Mouse (Mus musculus) forebrain, embryonic 12.5 days (tissue): ENCODE data around the gene Rnd3. TPM values are rescaled to one million over a fixed set of nuclear protein-coding genes. Genes with fewer than 3 reads are reported as not detected.

ENCODE experiments used
- ATAC-seq: fragments of 200-750 bp; cut with Nextera tagmentation; 2 replicates; pipeline ENCODE4 v1.8.0; 2017; ENCODE audit warnings: moderate TSS enrichment; ENCODE audit not compliant: low FRiP score
- H3K27ac ChIP-seq: fragments of 300-500 bp; sonication (generic); 2 replicates; pipeline ENCODE4 v1.5.1; 2016; ENCODE audit warnings: mild to moderate bottlenecking
- H3K27me3 ChIP-seq: fragments of 300-500 bp; sonication (generic); 2 replicates; pipeline ENCODE4 v1.6.1; 2016; ENCODE audit warnings: mild to moderate bottlenecking
- H3K36me3 ChIP-seq: fragments of 300-500 bp; sonication (generic); replicated peaks from 2 replicates; pipeline ENCODE4 v1.6.1; 2016; ENCODE audit warnings: mild to moderate bottlenecking
- H3K4me1 ChIP-seq: fragments of 300-500 bp; sonication (generic); 2 replicates; pipeline ENCODE4 v1.6.1; 2016
- H3K4me2 ChIP-seq: fragments of 300-500 bp; sonication (generic); 2 replicates; pipeline ENCODE4 v1.6.1; 2016; ENCODE audit warnings: mild to moderate bottlenecking, moderate library complexity
- H3K4me3 ChIP-seq: fragments of 300-500 bp; sonication (generic); replicated peaks from 2 replicates; pipeline ENCODE4 v1.5.1; 2016; ENCODE audit warnings: mild to moderate bottlenecking
- H3K9ac ChIP-seq: fragments of 300-500 bp; sonication (generic); 2 replicates; pipeline ENCODE4 v1.6.1; 2016; ENCODE audit warnings: mild to moderate bottlenecking
- H3K9me3 ChIP-seq: fragments of 300-500 bp; sonication (generic); 2 replicates; pipeline ENCODE4 v1.6.1; 2016
- WGBS: fragments of 180-500 bp; shearing (Covaris S2); methylation state at CpG from one replicate; pipeline ENCODE4 v1.1.7; 2016; 5-methylcytosine and 5-hydroxymethylcytosine counted together
- polyA plus RNA-seq: library from polyadenylated mRNA; unstranded; fragments of >200 nt; fragmentation: Nextera tagmentation; extraction: Ambion mirVana; gene quantifications from 2 replicates; pipeline ENCODE4 v1.2.1, GENCODE M21; 2016

Gene Rnd3
- polyA plus RNA-seq, 1 experiment from 2014 or later: 201 TPM

- no peak overlapping the region for H3K9ac ChIP-seq
- 78% methylated on average over 4 of the region's 4 CpGs for WGBS
- H3K27ac ChIP-seq: no peak overlapping the region
- no peaks in the 10 kb centered on the region for H3K9me3 ChIP-seq
- no peaks in the 10 kb centered on the region for H3K27me3 ChIP-seq
- H3K4me1 ChIP-seq: peaks cover 7% of the 10 kb centered on the region; the same call in 1 of the 2 replicates
- no peak for ATAC-seq
- no peak overlapping the region for H3K4me3 ChIP-seq
- no peaks in the 10 kb centered on the region for H3K36me3 ChIP-seq
- H3K4me2 ChIP-seq: no peak overlapping the region
Measured at GRCm38 (mm10) chr2:51101187-51101586, 47.7 kb downstream of the Rnd3 start.

- ATAC-seq: no peak
- no peak overlapping the region for H3K4me2 ChIP-seq
- no peaks in the 10 kb centered on the region for H3K9me3 ChIP-seq
- H3K36me3 ChIP-seq: no peaks in the 10 kb centered on the region
- H3K27ac ChIP-seq: no peak overlapping the region
- H3K4me3 ChIP-seq: no peak overlapping the region
- no peak overlapping the region for H3K9ac ChIP-seq
- 60% methylated on average over 9 of the region's 9 CpGs for WGBS
- no peaks in the 10 kb centered on the region for H3K27me3 ChIP-seq
- H3K4me1 ChIP-seq: peaks cover 7% of the 10 kb centered on the region; the same call in 1 of the 2 replicates
Measured at GRCm38 (mm10) chr2:51099987-51100386, 48.9 kb downstream of the Rnd3 start.

GRCm38 (mm10) chr2:51099240-51099639, 49.7 kb downstream of the Rnd3 start:
- Histone ChIP-seq H3K9me3 (no peaks in the 10 kb centered on the region), H3K4me3 (no peak overlapping the region), H3K27me3 (no peaks in the 10 kb centered on the region), H3K36me3 (no peaks in the 10 kb centered on the region), H3K27ac (no peak overlapping the region), H3K4me2 (no peak overlapping the region), H3K9ac (no peak overlapping the region), H3K4me1 (peaks cover 7% of the 10 kb centered on the region; the same call in 1 of the 2 replicates)
- 89% methylated on average over 1 of the region's 1 CpGs for WGBS
- ATAC-seq: no peak

- no peaks in the 10 kb centered on the region for H3K9me3 ChIP-seq
- H3K27ac ChIP-seq: peak overlapping the region; percentile 43
- H3K4me2 ChIP-seq: no peak overlapping the region
- H3K4me3 ChIP-seq: no peak overlapping the region
- peaks cover 46% of the 10 kb centered on the region for H3K4me1 ChIP-seq
- ATAC-seq: no peak
- no peaks in the 10 kb centered on the region for H3K36me3 ChIP-seq
- H3K9ac ChIP-seq: no peak overlapping the region
- H3K27me3 ChIP-seq: no peaks in the 10 kb centered on the region
- 65% methylated on average over 7 of the region's 7 CpGs for WGBS
Measured at GRCm38 (mm10) chr2:51090688-51091087, 58.2 kb downstream of the Rnd3 start.

- Histone ChIP-seq H3K4me1 (peaks cover 50% of the 10 kb centered on the region), H3K27ac (peak overlapping the region; percentile 73), H3K9ac (no peak overlapping the region), H3K36me3 (no peaks in the 10 kb centered on the region), H3K4me3 (no peak overlapping the region), H3K27me3 (no peaks in the 10 kb centered on the region), H3K9me3 (no peaks in the 10 kb centered on the region), H3K4me2 (no peak overlapping the region)
- peak; percentile 75 for ATAC-seq
- 12% methylated on average over 8 of the region's 8 CpGs for WGBS
Measured at GRCm38 (mm10) chr2:51090049-51090448, 58.9 kb downstream of the Rnd3 start.

GRCm38 (mm10) chr2:51088843-51089573, 59.9 kb downstream of the Rnd3 start:
- no peak for ATAC-seq
- Histone ChIP-seq H3K27ac (peak overlapping the region; percentile 73; the same call in 1 of the 2 replicates), H3K4me1 (peaks cover 54% of the 10 kb centered on the region), H3K4me2 (no peak overlapping the region), H3K9ac (no peak overlapping the region), H3K36me3 (no peaks in the 10 kb centered on the region), H3K9me3 (no peaks in the 10 kb centered on the region), H3K4me3 (no peak overlapping the region), H3K27me3 (no peaks in the 10 kb centered on the region)
- 78% methylated on average over 11 of the region's 11 CpGs for WGBS

DNA sequence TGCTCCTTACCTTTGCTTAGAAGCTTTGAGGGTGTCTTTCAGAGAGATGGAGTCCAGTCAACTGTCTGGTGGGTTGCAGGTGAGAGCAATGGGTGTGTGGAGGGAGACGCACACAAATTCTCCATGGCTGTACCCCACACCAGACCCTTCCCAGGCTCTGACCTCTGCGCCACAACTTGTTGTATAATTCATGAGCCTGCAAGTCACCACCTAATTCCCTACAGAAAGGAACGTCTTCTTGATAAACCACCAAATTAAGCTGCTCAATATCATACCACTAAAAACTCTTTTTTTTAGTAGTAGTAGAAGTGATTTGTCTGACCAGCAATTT, 60.8 kb downstream of the Rnd3 start:
- H3K9ac ChIP-seq: no peak overlapping the region
- peak overlapping the region; percentile 31 for H3K4me2 ChIP-seq
- H3K36me3 ChIP-seq: no peaks in the 10 kb centered on the region
- H3K4me1 ChIP-seq: peaks cover 58% of the 10 kb centered on the region
- no peaks in the 10 kb centered on the region for H3K9me3 ChIP-seq
- peak overlapping the region; percentile 90 for H3K27ac ChIP-seq
- H3K4me3 ChIP-seq: no peak overlapping the region
- 32% methylated on average over 3 of the region's 3 CpGs for WGBS
- 0 out of 2 replicates have a peak, but pooled peaks have one; percentile 18 for ATAC-seq
- no peaks in the 10 kb centered on the region for H3K27me3 ChIP-seq

DNA sequence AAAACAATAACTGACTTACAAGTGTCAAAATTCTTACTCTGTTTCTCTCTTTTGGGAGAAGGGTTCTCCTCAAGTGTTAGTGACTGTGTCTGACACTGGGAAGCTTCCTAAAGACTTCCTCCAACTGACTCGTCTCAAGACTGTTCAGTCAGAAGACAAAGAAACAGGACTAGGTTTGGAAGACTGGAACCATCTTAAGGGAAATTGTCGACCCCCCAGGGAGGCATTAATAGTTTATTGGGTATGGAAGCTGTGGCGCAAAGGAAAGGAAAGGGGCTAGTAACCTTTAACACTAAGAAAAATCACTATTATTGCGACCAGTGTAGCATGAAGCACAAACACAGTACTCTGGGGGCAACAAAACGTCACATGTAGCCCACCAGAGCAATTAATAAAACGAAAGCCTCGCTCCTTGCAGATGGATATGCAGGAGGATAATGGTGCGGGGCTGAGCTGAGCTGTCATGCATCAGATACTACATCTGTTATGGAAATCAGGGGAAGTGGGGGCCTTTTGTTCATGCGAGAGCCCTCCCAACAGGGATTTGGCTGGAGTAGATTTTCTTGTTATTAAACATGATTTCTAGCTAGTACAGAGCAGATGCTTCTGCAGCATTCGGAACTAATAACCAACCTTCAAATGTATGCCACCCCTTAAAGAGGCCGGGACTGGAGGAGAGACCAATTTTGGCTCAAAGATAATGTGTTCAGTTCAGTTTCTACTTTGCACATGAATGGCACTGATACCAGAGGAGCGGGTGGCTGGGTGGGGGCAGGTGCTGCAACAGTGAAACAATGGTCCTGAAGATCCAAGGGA, 61.4 kb downstream of the Rnd3 start:
- H3K4me2 ChIP-seq: peak overlapping the region; percentile 31
- H3K4me1 ChIP-seq: peaks cover 64% of the 10 kb centered on the region
- no peak overlapping the region for H3K4me3 ChIP-seq
- ATAC-seq: peak; percentile 89
- WGBS: 14% methylated on average over 12 of the region's 12 CpGs
- H3K9me3 ChIP-seq: no peaks in the 10 kb centered on the region
- H3K36me3 ChIP-seq: no peaks in the 10 kb centered on the region
- H3K27me3 ChIP-seq: no peaks in the 10 kb centered on the region
- peak overlapping the region; percentile 90 for H3K27ac ChIP-seq
- no peak overlapping the region for H3K9ac ChIP-seq

DNA sequence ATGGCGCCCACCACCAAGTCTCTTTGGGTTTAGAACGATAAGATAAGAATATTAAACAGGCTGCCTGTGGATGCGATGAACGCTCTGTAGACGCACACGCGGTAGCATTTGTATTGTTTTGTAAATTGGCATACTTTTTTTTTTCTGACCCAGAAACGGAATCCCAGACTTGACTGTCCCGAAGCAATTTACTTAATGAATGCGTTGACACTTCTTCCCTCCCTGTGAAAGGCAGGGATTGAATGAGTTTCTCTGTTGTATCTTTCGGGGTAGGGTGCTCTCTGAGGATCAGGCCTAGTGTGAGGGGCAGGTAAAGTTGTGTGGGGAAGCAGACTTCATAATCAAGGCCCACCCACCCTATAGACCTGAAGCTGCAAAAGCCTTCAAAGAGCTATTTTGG, 63.8 kb downstream of the Rnd3 start:
- Histone ChIP-seq H3K36me3 (no peaks in the 10 kb centered on the region), H3K4me1 (peaks cover 70% of the 10 kb centered on the region), H3K9me3 (no peaks in the 10 kb centered on the region), H3K27ac (0 out of 2 replicates have a peak overlapping the region, but pooled peaks have one; percentile 26), H3K4me2 (no peak overlapping the region), H3K9ac (no peak overlapping the region), H3K27me3 (no peaks in the 10 kb centered on the region), H3K4me3 (no peak overlapping the region)
- ATAC-seq: no peak
- WGBS: 56% methylated on average over 11 of the region's 11 CpGs

DNA sequence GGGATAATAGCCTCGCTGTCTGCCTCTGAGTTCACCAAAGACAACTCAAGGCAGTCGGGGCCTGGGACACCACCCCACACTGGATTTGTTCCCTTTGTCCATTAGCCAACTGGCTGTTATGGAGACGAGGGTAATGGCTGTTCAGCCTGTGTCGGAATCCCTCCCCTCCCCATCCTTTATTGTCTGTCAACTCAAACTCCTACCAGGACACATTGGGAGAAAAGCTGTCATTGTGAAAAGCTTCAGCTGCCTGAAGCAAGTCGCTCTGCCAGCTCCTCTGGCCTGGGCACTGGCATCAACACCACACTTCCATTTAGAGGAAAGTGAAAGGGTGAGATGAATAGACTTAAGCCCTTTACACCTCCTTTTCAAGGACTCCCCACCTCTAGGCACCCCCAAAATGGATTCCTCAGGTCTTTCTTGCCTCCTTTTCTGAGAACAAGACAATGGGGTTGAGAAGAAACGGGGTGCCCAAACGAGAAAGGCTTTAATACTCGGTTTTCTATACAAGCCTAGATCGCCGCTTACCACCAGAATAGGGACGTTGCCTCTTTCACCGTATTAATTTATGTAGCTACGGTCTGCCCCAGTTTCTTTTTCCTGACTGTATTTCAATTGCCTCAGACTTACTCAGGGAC, 66.1 kb downstream of the Rnd3 start:
- Histone ChIP-seq H3K27me3 (no peaks in the 10 kb centered on the region), H3K4me3 (no peak overlapping the region), H3K9me3 (no peaks in the 10 kb centered on the region), H3K27ac (peak overlapping the region; percentile 65), H3K9ac (peak overlapping the region; percentile 25; the same call in 1 of the 2 replicates), H3K4me2 (peak overlapping the region; percentile 21), H3K36me3 (no peaks in the 10 kb centered on the region), H3K4me1 (peaks cover 49% of the 10 kb centered on the region)
- peak; percentile 57; the same call in 1 of the 2 replicates for ATAC-seq
- 35% methylated on average over 13 of the region's 13 CpGs for WGBS
